Mouse (Mus musculus) stomach, postnatal 0 days (tissue): ENCODE results near the gene Cux1. TPM values are rescaled to one million over a fixed set of nuclear protein-coding genes. Genes with fewer than 3 reads are reported as not detected.

Experiments used
- ATAC-seq: fragments of 200-750 bp; cut with Nextera tagmentation; 2 replicates; pipeline ENCODE4 v1.8.0; 2017; ENCODE audit not compliant: low FRiP score, low TSS enrichment
- DNase-seq: peaks from one replicate; pipeline ENCODE4 v3.0.0-alpha.2; 2016; ENCODE audit warnings: low spot score
- H3K27ac ChIP-seq: fragments of 300-500 bp; sonication (generic); replicated peaks from 2 replicates; pipeline ENCODE4 v1.5.1; 2014; ENCODE audit warnings: mild to moderate bottlenecking, control low read depth
- H3K27me3 ChIP-seq: fragments of 300-500 bp; sonication (generic); 2 replicates; pipeline ENCODE4 v1.6.1; 2014; ENCODE audit warnings: low read length; ENCODE audit not compliant: control insufficient read depth, insufficient read depth
- H3K36me3 ChIP-seq: fragments of 300-500 bp; sonication (generic); 2 replicates; pipeline ENCODE4 v1.6.1; 2014; ENCODE audit warnings: low read length, mixed read lengths; ENCODE audit not compliant: control insufficient read depth, insufficient read depth
- H3K4me1 ChIP-seq: fragments of 300-500 bp; sonication (generic); replicated peaks from 2 replicates; pipeline ENCODE4 v1.6.1; 2014; ENCODE audit warnings: antibody characterized with exemption; ENCODE audit not compliant: control insufficient read depth, insufficient read depth
- H3K4me2 ChIP-seq: fragments of 300-500 bp; sonication (generic); replicated peaks from 2 replicates; pipeline ENCODE4 v1.6.1; 2014; ENCODE audit warnings: low read depth, mild to moderate bottlenecking, control low read depth, moderate library complexity
- H3K4me3 ChIP-seq: fragments of 300-500 bp; sonication (generic); 2 replicates; pipeline ENCODE4 v1.5.1; 2014; ENCODE audit warnings: low read depth, low read length, control low read depth
- H3K9ac ChIP-seq: fragments of 300-500 bp; sonication (generic); 2 replicates; pipeline ENCODE4 v1.6.1; 2014; ENCODE audit warnings: mild to moderate bottlenecking, low read length, control low read depth, mixed read lengths
- H3K9me3 ChIP-seq: fragments of 300-500 bp; sonication (generic); 2 replicates; pipeline ENCODE4 v1.6.1; 2016; ENCODE audit warnings: low read length; ENCODE audit not compliant: control insufficient read depth
- CTCF ChIP-seq: IDR thresholded peaks from 2 replicates; pipeline ENCODE4 v1.5.1; 2016; ENCODE audit warnings: antibody characterized with exemption, low read depth, mild to moderate bottlenecking, moderate library complexity
- EP300 ChIP-seq: optimal IDR thresholded peaks from 2 replicates; pipeline ENCODE3; 2016; ENCODE audit warnings: antibody characterized with exemption
- WGBS: fragments of 180-500 bp; shearing (Covaris S2); extraction: QIAGEN DNeasy Blood & Tissue Kit; methylation state at CpG from one replicate; pipeline ENCODE4 v1.1.7; 2014; 5-methylcytosine and 5-hydroxymethylcytosine counted together
- polyA plus RNA-seq: library from polyadenylated mRNA; unstranded; fragments of >200 nt; fragmentation: Nextera tagmentation; extraction: Ambion mirVana; gene quantifications from 2 replicates; pipeline ENCODE4 v1.2.1, GENCODE M21; 2015

The Cux1 gene
- polyA plus RNA-seq, 1 experiment from 2014 or later = 33.7 TPM

GRCm38 (mm10) chr5:136600511-136600910 is 33.2 kb upstream of the Cux1 start:
- ATAC-seq = no peak
- 83% methylated on average over 5 of the region's 5 CpGs for WGBS
- TF ChIP-seq CTCF = no peak
- no peak for TF ChIP-seq EP300

DNA sequence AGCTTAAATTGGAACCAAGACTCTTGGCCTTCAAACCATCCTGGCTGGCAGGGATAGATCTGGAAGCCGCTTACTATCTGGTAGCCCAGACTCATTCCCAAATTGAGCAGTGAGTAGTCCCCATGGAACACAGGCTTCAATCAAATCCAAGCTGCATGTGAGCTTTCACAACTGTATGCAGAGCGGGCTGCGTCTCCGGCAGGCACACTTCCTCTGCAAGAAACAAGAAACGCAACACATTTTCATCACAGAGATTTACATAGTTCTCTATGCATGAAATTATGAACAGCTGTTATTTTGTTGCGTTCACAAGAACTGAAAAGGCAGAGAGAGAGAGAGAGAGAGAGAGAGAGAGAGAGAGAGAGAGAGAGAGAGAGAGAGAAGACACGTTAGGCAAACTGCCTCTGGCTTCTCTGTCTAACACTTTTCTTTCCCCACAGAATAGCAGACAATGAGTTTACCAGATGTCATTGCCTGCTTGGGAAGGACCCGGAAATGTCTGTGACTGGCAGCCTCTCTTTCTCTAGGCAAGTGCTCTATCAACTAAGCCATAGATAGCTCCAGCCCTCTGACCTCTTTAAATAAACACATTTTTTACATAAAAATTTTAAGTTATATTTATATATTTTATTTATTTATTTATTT is 27.7 kb upstream of the Cux1 start:
- 59% methylated on average over 8 of the region's 8 CpGs for WGBS
- no peak for DNase-seq
- Histone ChIP-seq H3K9ac (no peak overlapping the region), H3K9me3 (no peaks in the 10 kb centered on the region), H3K4me2 (no peak overlapping the region), H3K4me3 (no peak overlapping the region), H3K4me1 (no peaks in the 10 kb centered on the region), H3K27ac (no peak overlapping the region), H3K27me3 (no peaks in the 10 kb centered on the region), H3K36me3 (no peaks in the 10 kb centered on the region)
- TF ChIP-seq EP300 (no peak), CTCF (no peak)
- no peak for ATAC-seq

More at GRCm38 (mm10) chr5:136600511-136600910, 33.2 kb upstream of the Cux1 start:
- no peak for DNase-seq
- Histone ChIP-seq H3K4me3 (no peak overlapping the region), H3K27ac (no peak overlapping the region), H3K4me1 (no peaks in the 10 kb centered on the region), H3K27me3 (no peaks in the 10 kb centered on the region), H3K9me3 (no peaks in the 10 kb centered on the region), H3K36me3 (no peaks in the 10 kb centered on the region), H3K9ac (no peak overlapping the region), H3K4me2 (no peak overlapping the region)

DNA sequence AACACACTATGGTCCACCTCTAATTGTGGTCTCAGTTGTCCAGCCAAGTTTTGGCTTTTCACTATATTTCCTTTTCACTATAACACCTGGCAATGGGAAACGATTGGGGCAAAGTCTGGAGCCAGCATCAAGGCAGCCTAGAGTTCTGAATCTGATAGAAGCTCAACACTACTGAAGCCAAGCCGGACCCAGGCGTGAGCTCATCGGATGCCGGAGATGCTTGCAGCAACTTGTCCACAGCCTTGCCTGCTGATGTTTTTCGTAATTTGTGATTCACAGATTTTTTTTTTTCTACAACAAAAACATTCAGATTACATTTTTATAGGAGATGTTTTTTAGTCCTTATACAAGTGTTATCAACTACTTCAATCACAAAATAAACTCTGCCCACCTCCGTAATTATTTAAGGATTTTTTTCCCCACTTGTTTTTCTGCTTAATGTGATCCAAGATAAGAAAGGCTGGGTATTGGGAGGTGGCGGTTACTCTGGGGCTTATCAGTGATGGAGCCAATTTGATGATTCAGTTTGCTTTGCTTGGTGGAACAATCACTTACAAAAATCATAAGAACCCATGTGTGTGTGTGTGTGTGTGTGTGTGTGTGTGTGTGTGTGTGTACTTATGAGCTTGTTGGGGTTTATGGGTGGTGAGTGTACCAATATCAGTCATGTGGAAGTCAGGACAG is 24.7 kb upstream of the Cux1 start:
- H3K27ac ChIP-seq = no peak overlapping the region
- no peak overlapping the region for H3K9ac ChIP-seq
- ATAC-seq (no peak), DNase-seq (no peak)
- 56% methylated on average over 8 of the region's 8 CpGs for WGBS
- no peaks in the 10 kb centered on the region for H3K36me3 ChIP-seq
- no peak overlapping the region for H3K4me2 ChIP-seq
- H3K4me3 ChIP-seq = no peak overlapping the region
- H3K4me1 ChIP-seq = no peaks in the 10 kb centered on the region
- no peaks in the 10 kb centered on the region for H3K27me3 ChIP-seq
- TF ChIP-seq CTCF (no peak), EP300 (no peak)
- no peaks in the 10 kb centered on the region for H3K9me3 ChIP-seq

GRCm38 (mm10) chr5:136589002-136589401 is 21.7 kb upstream of the Cux1 start:
- Histone ChIP-seq H3K4me1 (no peaks in the 10 kb centered on the region), H3K4me3 (no peak overlapping the region), H3K9ac (no peak overlapping the region), H3K27me3 (no peaks in the 10 kb centered on the region), H3K27ac (no peak overlapping the region), H3K36me3 (no peaks in the 10 kb centered on the region), H3K9me3 (no peaks in the 10 kb centered on the region), H3K4me2 (no peak overlapping the region)
- DNase-seq (no peak), ATAC-seq (no peak)
- 36% methylated on average over 2 of the region's 2 CpGs for WGBS
- TF ChIP-seq CTCF (no peak), EP300 (no peak)

- Histone ChIP-seq H3K9ac (no peak overlapping the region), H3K27ac (no peak overlapping the region), H3K4me1 (no peaks in the 10 kb centered on the region), H3K36me3 (no peaks in the 10 kb centered on the region), H3K27me3 (no peaks in the 10 kb centered on the region), H3K4me2 (no peak overlapping the region), H3K9me3 (no peaks in the 10 kb centered on the region), H3K4me3 (no peak overlapping the region)
- 71% methylated on average over 3 of the region's 3 CpGs for WGBS
- no peak for TF ChIP-seq EP300
- no peak for TF ChIP-seq CTCF
- DNase-seq = no peak
- no peak for ATAC-seq
These were observed 21.2 kb upstream of the Cux1 start for GRCm38 (mm10) chr5:136588471-136588870.

DNA sequence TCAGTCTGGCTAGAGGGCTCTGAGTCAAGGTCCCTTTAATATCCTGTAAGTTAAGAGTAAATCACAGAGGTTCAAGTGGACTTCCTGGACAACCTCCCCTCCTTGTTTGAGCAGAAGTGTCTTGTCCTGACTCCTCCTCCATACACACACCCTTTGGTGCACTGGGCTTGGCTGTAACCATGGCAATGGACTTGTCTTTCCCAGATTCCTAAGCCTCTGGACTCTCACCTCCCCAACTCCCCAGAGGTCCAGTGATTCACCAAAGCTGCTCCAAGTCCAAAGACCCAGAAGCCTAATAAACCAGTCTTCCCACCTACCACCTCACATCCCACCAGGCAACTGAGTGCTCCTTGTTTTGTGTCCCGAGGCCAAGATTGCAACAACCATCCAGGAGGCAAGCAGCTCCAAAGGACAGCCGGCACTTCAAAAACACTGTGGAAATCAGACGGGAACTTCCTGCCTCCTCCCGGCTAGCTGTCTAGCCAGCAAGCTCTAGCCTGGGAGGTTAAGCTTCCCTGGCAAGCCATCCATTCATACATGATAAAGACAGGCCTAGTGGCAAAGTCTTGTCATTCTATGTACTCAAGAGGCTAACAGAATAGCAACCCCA is 17.5 kb upstream of the Cux1 start:
- no peak overlapping the region for H3K9ac ChIP-seq
- no peak overlapping the region for H3K4me2 ChIP-seq
- H3K27me3 ChIP-seq = no peaks in the 10 kb centered on the region
- no peak for TF ChIP-seq EP300
- TF ChIP-seq CTCF = no peak
- H3K4me3 ChIP-seq = no peak overlapping the region
- H3K36me3 ChIP-seq = no peaks in the 10 kb centered on the region
- 35% methylated on average over 4 of the region's 4 CpGs for WGBS
- no peaks in the 10 kb centered on the region for H3K9me3 ChIP-seq
- no peak for ATAC-seq
- H3K27ac ChIP-seq = no peak overlapping the region
- no peaks in the 10 kb centered on the region for H3K4me1 ChIP-seq
- DNase-seq = no peak
